Mouse (Mus musculus) midbrain, embryonic 13.5 days (tissue): Measurements from ENCODE around the gene Hsd17b13. TPM values are rescaled to one million over a fixed set of nuclear protein-coding genes. Genes with fewer than 3 reads are reported as not detected.

Source experiments
- polyA plus RNA-seq: library from polyadenylated mRNA; unstranded; fragments of >200 nt; fragmentation: Nextera tagmentation; extraction: Ambion mirVana; gene quantifications from 2 replicates; pipeline ENCODE4 v1.2.1, GENCODE M21; 2015

Gene Hsd17b13
- polyA plus RNA-seq, 1 experiment from 2014 or later, result not detected

Other genes starting within 250 kb of the Hsd17b13 start
- gene Klhl8, start 66.2 kb downstream of the Hsd17b13 start, polyA plus RNA-seq, result 28.1 and 30.7 TPM in 2 replicates
- gene Hsd17b11, start 44.5 kb upstream of the Hsd17b13 start, polyA plus RNA-seq, result 1.2 and 1.8 TPM in 2 replicates
- 54.8 and 58.2 TPM in 2 replicates for gene Nudt9, start 68.9 kb upstream of the Hsd17b13 start, polyA plus RNA-seq
- gene Gm17660, start 100.2 kb upstream of the Hsd17b13 start, polyA plus RNA-seq, result not detected in 2 replicates
- gene Sparcl1, start 136.3 kb upstream of the Hsd17b13 start, polyA plus RNA-seq, result 72.8 and 84.5 TPM in 2 replicates
- gene Dspp, start 193.3 kb upstream of the Hsd17b13 start, polyA plus RNA-seq, result not detected in 2 replicates
- 0.59 and 0.89 TPM in 2 replicates for gene Dmp1, start 225.2 kb upstream of the Hsd17b13 start, polyA plus RNA-seq